Mouse (Mus musculus) left cerebral cortex, adult 6 months (tissue): ENCODE measurements around the gene 1110051M20Rik. TPM values are rescaled to one million over a fixed set of nuclear protein-coding genes. Genes with fewer than 3 reads are reported as not detected.

Source experiments
- long read RNA-seq, 2 experiments: library from polyadenylated mRNA; unstranded; transcript quantifications; one replicate each; pipeline ENCODE4 v2.0.0; 2019 to 2020
- polyA plus RNA-seq: library from polyadenylated mRNA; unstranded; fragments of <200 nt; fragmentation: Nextera tagmentation; gene quantifications from 2 replicates; pipeline ENCODE4 v1.2.3, GENCODE M21; 2021

The 1110051M20Rik gene
- 137 and 168 TPM in 2 replicates for polyA plus RNA-seq
- long read RNA-seq, experiment 1, transcript 1110051M20Rik-202 (8 exons, 1,498 nt): minor isoform, 5 of 496 reads
- long read RNA-seq, experiment 1, transcript 1110051M20Rik-203 (9 exons, 1,977 nt): major isoform, 402 of 496 reads
- long read RNA-seq, experiment 1, partial matches to known transcripts: 41 of 496 reads
- long read RNA-seq, experiment 1, other reads (novel, unspliced or antisense): 43 of 496 reads
- long read RNA-seq, experiment 2, transcript 1110051M20Rik-203 (9 exons, 1,977 nt): major isoform, 86 of 135 reads
- long read RNA-seq, experiment 2, transcript 1110051M20Rik-201 (9 exons, 2,896 nt): minor isoform, 5 of 135 reads
- long read RNA-seq, experiment 2, transcript 1110051M20Rik-205 (3 exons, 307 nt): minor isoform, 5 of 135 reads
- long read RNA-seq, experiment 2, partial matches to known transcripts: 26 of 135 reads
- long read RNA-seq, experiment 2, other reads (novel, unspliced or antisense): 10 of 135 reads

DNA sequence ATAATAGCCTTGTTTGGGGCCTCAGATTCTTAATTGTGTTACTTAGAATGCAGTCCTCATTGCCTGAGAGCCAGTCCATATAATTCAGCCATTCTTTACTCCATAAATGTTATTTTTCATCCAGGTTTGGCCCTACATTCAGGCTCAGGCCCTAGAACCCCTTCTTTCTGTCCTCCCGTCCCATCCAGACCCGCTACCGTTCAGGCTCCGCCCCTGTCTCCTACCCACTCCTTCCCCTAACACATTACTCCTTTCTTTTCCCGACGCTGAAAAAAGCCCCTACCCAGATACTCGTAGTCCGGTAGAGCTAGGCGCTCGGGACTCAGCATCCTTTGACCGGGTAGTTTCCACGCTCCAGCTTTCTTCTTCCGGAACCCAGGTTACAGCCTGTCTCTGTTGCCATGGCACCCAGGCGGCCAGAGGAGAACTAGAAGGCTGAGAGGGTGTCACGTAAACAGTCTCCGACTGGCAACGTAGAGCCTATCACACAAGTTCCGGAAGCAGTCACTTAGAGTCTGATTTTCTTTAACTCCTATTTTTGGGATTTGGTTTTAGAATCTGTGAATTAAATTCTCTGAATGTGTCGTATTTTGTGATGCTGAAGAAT lies at the start of gene 1110051M20Rik:
Gene 1110051M20Rik, minus strand, starts transcription at position 419 of the 607 bp plus-strand sequence.

DNA sequence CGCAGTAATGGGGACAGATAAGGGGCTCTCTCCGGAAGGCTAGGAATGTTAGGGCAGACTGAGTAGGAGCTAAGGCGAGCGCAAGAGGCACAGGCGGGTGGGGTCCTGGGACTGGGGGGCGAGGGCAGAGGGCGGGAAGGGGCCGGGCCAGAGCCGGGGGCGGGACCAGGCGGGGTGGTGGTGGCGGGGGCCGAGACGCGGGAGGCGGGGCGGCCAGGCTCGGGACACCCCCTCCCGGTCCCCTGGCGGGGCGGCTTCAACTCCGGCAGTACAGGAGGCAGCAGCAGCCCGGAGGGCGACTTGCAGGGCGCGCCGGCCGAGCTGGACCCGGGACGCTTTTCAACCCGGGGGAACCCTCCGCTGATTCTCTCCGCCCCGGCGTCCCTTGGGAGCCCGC lies 12.8 kb upstream of the 1110051M20Rik start, which contains the start of gene Lrp4:
Gene Lrp4, plus strand, starts transcription at position 253 of the 397 bp plus-strand sequence.

DNA sequence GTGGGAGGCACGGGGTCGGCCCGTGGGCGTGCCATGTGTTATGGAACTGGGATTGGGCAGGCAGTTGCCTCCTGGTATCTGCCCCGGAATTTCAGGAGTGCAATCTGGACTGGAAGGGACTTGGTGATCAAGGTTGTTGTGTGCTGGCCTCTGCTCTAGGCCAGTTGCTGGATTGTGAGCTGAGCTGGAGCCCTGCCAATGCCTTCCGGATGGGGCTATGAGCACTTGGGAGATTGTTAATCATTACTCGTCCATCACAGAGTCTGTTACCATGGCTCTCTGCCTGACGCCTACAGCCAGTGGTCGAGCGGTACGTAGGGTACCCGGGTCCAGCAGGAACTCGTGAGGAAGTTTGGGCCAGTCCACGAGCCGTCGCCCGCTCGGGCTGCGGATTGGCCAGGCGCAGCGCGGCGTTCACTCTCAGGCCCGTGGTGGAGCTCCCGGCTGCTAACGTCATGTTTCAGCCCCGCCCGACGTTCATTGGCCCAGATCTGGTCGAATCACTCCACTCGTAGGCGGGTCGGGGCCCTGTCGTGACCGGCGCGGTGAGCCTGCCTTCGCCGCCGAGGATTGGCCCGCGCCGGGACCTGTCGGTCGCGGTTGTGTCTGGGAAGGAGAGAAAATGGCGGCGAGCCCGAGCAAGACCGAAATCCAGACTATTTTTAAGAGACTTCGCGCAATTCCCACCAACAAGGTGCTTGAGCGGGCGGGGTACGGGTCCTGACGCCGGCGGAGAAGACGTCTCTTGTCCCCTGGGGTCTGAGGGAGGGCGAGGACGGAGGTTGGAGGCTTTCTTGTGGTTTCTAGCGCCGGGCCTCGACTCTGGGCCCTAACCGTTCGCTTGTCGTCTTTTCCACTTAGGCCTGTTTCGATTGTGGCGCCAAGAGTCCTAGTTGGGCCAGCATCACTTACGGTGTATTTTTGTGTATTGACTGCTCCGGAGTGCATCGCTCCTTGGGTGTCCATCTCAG lies 179.5 kb downstream of the 1110051M20Rik start, which contains the start of gene Arfgap2:
Gene Arfgap2, plus strand, starts transcription at position 264 of the 971 bp plus-strand sequence.

DNA sequence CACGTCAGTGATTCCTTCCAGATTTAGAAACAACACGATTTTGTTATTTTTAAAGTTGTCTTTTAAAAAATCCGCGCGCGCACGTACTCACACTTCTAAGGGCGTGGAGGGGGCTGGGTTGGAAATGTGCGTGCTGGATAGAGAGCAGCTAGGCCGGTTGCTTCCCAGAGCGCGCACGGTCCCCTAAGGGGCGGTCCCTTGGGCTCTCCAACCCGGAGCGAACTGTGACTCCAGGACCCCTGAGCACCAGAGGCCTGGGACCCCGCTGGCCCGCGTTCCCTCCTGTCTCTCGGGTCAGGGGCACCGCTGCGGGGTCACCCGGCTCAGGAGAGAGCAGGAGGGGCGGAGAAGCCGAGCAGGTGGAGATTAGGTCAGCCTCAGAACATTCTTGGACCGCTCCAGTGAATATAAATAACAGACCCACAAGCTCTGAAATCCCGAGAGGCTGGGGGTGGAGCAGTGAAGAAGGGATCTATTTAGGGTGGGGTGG lies 188.8 kb downstream of the 1110051M20Rik start, which contains the start of gene Pacsin3:
Gene Pacsin3, plus strand, starts transcription at position 294 of the 490 bp plus-strand sequence.

DNA sequence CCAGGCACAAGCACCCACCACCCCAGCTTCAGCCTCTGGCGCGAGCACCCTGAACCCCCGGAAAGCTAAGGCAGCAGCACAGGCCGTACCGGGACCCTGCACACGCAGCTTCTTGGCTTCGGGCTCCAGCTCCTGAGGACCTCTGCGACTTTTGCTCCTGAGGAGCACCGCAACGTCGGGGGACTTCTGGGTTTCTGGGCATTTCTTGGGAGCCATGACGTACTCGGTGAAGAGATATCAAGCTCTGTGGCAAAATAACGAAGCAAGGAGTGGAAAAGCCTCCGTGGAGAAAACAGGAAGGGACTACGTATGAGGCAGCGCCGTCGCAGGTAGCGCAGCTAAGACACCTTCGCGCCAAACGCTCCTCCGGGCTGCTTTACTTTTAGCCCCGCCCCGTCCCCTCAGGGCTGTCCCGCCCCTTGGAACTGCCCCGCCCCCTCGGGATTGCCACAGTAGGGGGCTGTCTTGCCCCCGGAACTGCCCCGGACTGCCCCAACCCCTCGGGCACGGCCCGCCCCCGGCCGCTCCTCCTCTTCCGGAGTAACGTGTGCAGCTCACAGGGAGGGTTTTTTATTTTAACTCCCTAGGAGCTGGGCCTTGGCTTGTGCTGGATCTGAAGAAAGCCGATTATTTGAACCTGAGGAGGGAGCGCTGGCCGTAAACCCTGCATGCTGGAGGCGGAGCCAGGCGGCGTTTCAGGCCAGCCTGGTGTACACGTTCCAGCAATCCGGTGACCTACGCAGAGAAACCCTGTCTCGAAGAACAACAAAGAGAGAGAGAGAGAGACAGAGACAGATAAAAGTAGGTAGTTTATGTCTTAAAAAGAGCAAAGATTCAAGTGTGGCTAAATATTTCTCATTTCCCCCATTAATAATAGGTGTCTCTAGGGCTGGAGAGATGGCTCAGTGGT lies 207.6 kb downstream of the 1110051M20Rik start, which contains the start of gene Ddb2:
Gene Ddb2, minus strand, starts transcription at position 382 of the 910 bp plus-strand sequence.

Other genes with a start within 250 kb of the 1110051M20Rik start
- 2.9 and 3.7 TPM in 2 replicates for gene Nr1h3, start 241.9 kb downstream of the 1110051M20Rik start, polyA plus RNA-seq
- 25.5 and 29.5 TPM in 2 replicates for gene Acp2, start 241.8 kb downstream of the 1110051M20Rik start, polyA plus RNA-seq
- 3.7 and 4.1 TPM in 2 replicates for gene Ddb2, start 207.7 kb downstream of the 1110051M20Rik start, polyA plus RNA-seq
- 31.2 and 37.6 TPM in 2 replicates for gene Pacsin3, start 188.8 kb downstream of the 1110051M20Rik start, polyA plus RNA-seq
- 38.0 and 47.1 TPM in 2 replicates for gene Arfgap2, start 179.7 kb downstream of the 1110051M20Rik start, polyA plus RNA-seq
- 8.9 and 11.4 TPM in 2 replicates for gene Lrp4, start 12.8 kb upstream of the 1110051M20Rik start, polyA plus RNA-seq
- gene Ckap5, start 82.1 kb upstream of the 1110051M20Rik start, polyA plus RNA-seq: 32.6 and 48.0 TPM in 2 replicates
- not detected in 2 replicates for gene F2, start 191.7 kb upstream of the 1110051M20Rik start, polyA plus RNA-seq
- gene Zfp408, start 205.1 kb upstream of the 1110051M20Rik start, polyA plus RNA-seq: 3.8 and 4.0 TPM in 2 replicates
- 50.9 and 67.4 TPM in 2 replicates for gene Arhgap1, start 205.2 kb upstream of the 1110051M20Rik start, polyA plus RNA-seq